Mouse (Mus musculus) heart, embryonic 13.5 days (tissue): Measurements from ENCODE around the gene Epha7. TPM values are rescaled to one million over a fixed set of nuclear protein-coding genes. Genes with fewer than 3 reads are reported as not detected.

Experiments used
- ATAC-seq: fragments of 200-750 bp; cut with Nextera tagmentation; 2 replicates; pipeline ENCODE4 v1.8.0; 2017; ENCODE audit warnings: moderate TSS enrichment; ENCODE audit not compliant: insufficient number of reproducible peaks, low FRiP score, low TSS enrichment; ENCODE audit errors: extremely low read depth
- H3K27ac ChIP-seq: fragments of 300-500 bp; sonication (generic); replicated peaks from 2 replicates; pipeline ENCODE4 v1.5.1; 2015; ENCODE audit warnings: moderate library complexity, mild to moderate bottlenecking, inconsistent platforms
- H3K27me3 ChIP-seq: fragments of 300-500 bp; sonication (generic); replicated peaks from 2 replicates; pipeline ENCODE4 v1.6.1; 2015; ENCODE audit warnings: mild to moderate bottlenecking, inconsistent platforms
- H3K36me3 ChIP-seq: fragments of 300-500 bp; sonication (generic); 2 replicates; pipeline ENCODE4 v1.6.1; 2015; ENCODE audit warnings: mild to moderate bottlenecking, inconsistent platforms
- H3K4me1 ChIP-seq: fragments of 300-500 bp; sonication (generic); 2 replicates; pipeline ENCODE4 v1.6.1; 2015; ENCODE audit warnings: inconsistent platforms
- H3K4me2 ChIP-seq: fragments of 300-500 bp; sonication (generic); 2 replicates; pipeline ENCODE4 v1.6.1; 2015; ENCODE audit warnings: inconsistent platforms, mild to moderate bottlenecking, moderate library complexity
- H3K4me3 ChIP-seq: fragments of 300-500 bp; sonication (generic); 2 replicates; pipeline ENCODE4 v1.5.1; 2015; ENCODE audit warnings: moderate library complexity, mild to moderate bottlenecking, inconsistent platforms
- H3K9ac ChIP-seq: fragments of 300-500 bp; sonication (generic); 2 replicates; pipeline ENCODE4 v1.6.1; 2015; ENCODE audit warnings: inconsistent platforms, mild to moderate bottlenecking, moderate library complexity
- H3K9me3 ChIP-seq: fragments of 300-500 bp; sonication (generic); 2 replicates; pipeline ENCODE4 v1.6.1; 2016; ENCODE audit warnings: inconsistent platforms
- WGBS: fragments of 180-500 bp; shearing (Covaris S2); methylation state at CpG from one replicate; pipeline ENCODE4 v1.1.7; 2015; ENCODE audit warnings: mixed read lengths; 5-methylcytosine and 5-hydroxymethylcytosine counted together
- polyA plus RNA-seq: library from polyadenylated mRNA; unstranded; fragments of >200 nt; fragmentation: Nextera tagmentation; extraction: Ambion mirVana; gene quantifications from 2 replicates; pipeline ENCODE4 v1.2.1, GENCODE M21; 2015

The Epha7 gene
- polyA plus RNA-seq, 1 experiment from 2014 or later: 33.9 TPM

- Histone ChIP-seq H3K4me2 (no peak overlapping the region), H3K4me1 (no peaks in the 10 kb centered on the region), H3K36me3 (peaks cover 34% of the 10 kb centered on the region), H3K27me3 (no peaks in the 10 kb centered on the region), H3K9me3 (no peaks in the 10 kb centered on the region), H3K9ac (no peak overlapping the region), H3K27ac (no peak overlapping the region), H3K4me3 (no peak overlapping the region)
- WGBS: 74% methylated on average over 6 of the region's 6 CpGs
- ATAC-seq: no peak
Measured at GRCm38 (mm10) chr4:28944237-28944636, 131.3 kb downstream of the Epha7 start.

GRCm38 (mm10) chr4:28960889-28961560 lies 148.1 kb downstream of the Epha7 start:
- no peak overlapping the region for H3K9ac ChIP-seq
- H3K4me3 ChIP-seq: no peak overlapping the region
- 88% methylated on average over 9 of the region's 9 CpGs for WGBS
- no peak overlapping the region for H3K27ac ChIP-seq
- H3K4me2 ChIP-seq: no peak overlapping the region
- no peaks in the 10 kb centered on the region for H3K27me3 ChIP-seq
- no peaks in the 10 kb centered on the region for H3K4me1 ChIP-seq
- ATAC-seq: no peak
- H3K9me3 ChIP-seq: no peaks in the 10 kb centered on the region
- peaks cover 58% of the 10 kb centered on the region for H3K36me3 ChIP-seq

- no peak overlapping the region for H3K27ac ChIP-seq
- H3K4me2 ChIP-seq: no peak overlapping the region
- H3K9me3 ChIP-seq: no peaks in the 10 kb centered on the region
- no peaks in the 10 kb centered on the region for H3K27me3 ChIP-seq
- no peak overlapping the region for H3K4me3 ChIP-seq
- H3K36me3 ChIP-seq: peaks cover 31% of the 10 kb centered on the region
- 73% methylated on average over 3 of the region's 3 CpGs for WGBS
- no peak for ATAC-seq
- H3K4me1 ChIP-seq: no peaks in the 10 kb centered on the region
- H3K9ac ChIP-seq: no peak overlapping the region
Measured at GRCm38 (mm10) chr4:28967584-28968315, 154.8 kb downstream of the Epha7 start.

GRCm38 (mm10) chr4:28998462-28999286 lies 185.7 kb downstream of the Epha7 start:
- H3K36me3 ChIP-seq: no peaks in the 10 kb centered on the region
- no peak overlapping the region for H3K4me3 ChIP-seq
- H3K27ac ChIP-seq: no peak overlapping the region
- no peak overlapping the region for H3K4me2 ChIP-seq
- H3K4me1 ChIP-seq: no peaks in the 10 kb centered on the region
- H3K27me3 ChIP-seq: no peaks in the 10 kb centered on the region
- H3K9me3 ChIP-seq: no peaks in the 10 kb centered on the region
- WGBS: 43% methylated on average over 3 of the region's 3 CpGs
- no peak for ATAC-seq
- no peak overlapping the region for H3K9ac ChIP-seq

- no peak for ATAC-seq
- WGBS: 63% methylated on average over 2 of the region's 2 CpGs
- H3K4me2 ChIP-seq: no peak overlapping the region
Measured at GRCm38 (mm10) chr4:28999287-28999595, 186.3 kb downstream of the Epha7 start.

GRCm38 (mm10) chr4:29010333-29010732 lies 197.4 kb downstream of the Epha7 start:
- no peaks in the 10 kb centered on the region for H3K4me1 ChIP-seq
- no peak overlapping the region for H3K27ac ChIP-seq
- H3K9me3 ChIP-seq: no peaks in the 10 kb centered on the region
- no peaks in the 10 kb centered on the region for H3K27me3 ChIP-seq
- H3K4me2 ChIP-seq: no peak overlapping the region
- H3K9ac ChIP-seq: no peak overlapping the region
- 89% methylated on average over 3 of the region's 3 CpGs for WGBS
- no peak overlapping the region for H3K4me3 ChIP-seq
- no peak for ATAC-seq
- no peaks in the 10 kb centered on the region for H3K36me3 ChIP-seq

More at GRCm38 (mm10) chr4:28999287-28999595, 186.3 kb downstream of the Epha7 start:
- Histone ChIP-seq H3K27ac (no peak overlapping the region), H3K27me3 (no peaks in the 10 kb centered on the region), H3K9me3 (no peaks in the 10 kb centered on the region), H3K9ac (no peak overlapping the region), H3K36me3 (no peaks in the 10 kb centered on the region), H3K4me1 (no peaks in the 10 kb centered on the region), H3K4me3 (no peak overlapping the region)
